Mouse (Mus musculus): ENCODE results near the gene Olfr1152. TPM values are rescaled to one million over a fixed set of nuclear protein-coding genes. Genes with fewer than 3 reads are reported as not detected.

The Olfr1152 gene
- total RNA-seq (2014; rRNA removed) = under 0.01 TPM in 1 of 2 replicates, not detected in the other
- not detected in 2 replicates for polyA plus RNA-seq (2015; fragmentation: Nextera tagmentation; extraction: Ambion mirVana)

GRCm38 (mm10) chr2:87866192-87866591, at the start of gene Olfr1152:
Gene Olfr1152, plus strand, starts transcription at chr2:87866492.
- Histone ChIP-seq H3K4me3 (ENCODE audit: low read depth, low read length) (no peak within 1 kb of the TSS), H3K27ac (ENCODE audit: low read depth, low read length) (no peak within 1 kb of the TSS), H3K9me3 (ENCODE audit: low read length) (no peaks in the 10 kb centered on the region), H3K9ac (replicated peaks; ENCODE audit: low read length, poor library complexity, severe bottlenecking) (no peak within 1 kb of the TSS), H3K4me1 (ENCODE audit: insufficient read depth, low read length) (no peaks in the 10 kb centered on the region), H3K4me2 (ENCODE audit: low read depth, low read length, poor library complexity, severe bottlenecking) (no peak within 1 kb of the TSS), H3K36me3 (ENCODE audit: insufficient read depth, low read length) (no peaks in the 10 kb centered on the region), H3K27me3 (ENCODE audit: insufficient read depth, low read length) (no peaks in the 10 kb centered on the region)
- no peak for TF ChIP-seq CTCF (IDR thresholded peaks at IDR 0.05)
- ATAC-seq (ENCODE audit: low FRiP score) = no peak
- DNase-seq (ENCODE audit: low spot score) = no peak

GRCm38 (mm10) chr2:87830233-87830632, 36.1 kb upstream of the Olfr1152 start, which contains the start of gene Olfr1148:
Gene Olfr1148, plus strand, starts transcription at chr2:87830533.
- Histone ChIP-seq H3K27me3 (ENCODE audit: insufficient read depth, low read length) (no peaks in the 10 kb centered on the region), H3K36me3 (ENCODE audit: insufficient read depth, low read length) (no peaks in the 10 kb centered on the region), H3K4me1 (ENCODE audit: insufficient read depth, low read length) (no peaks in the 10 kb centered on the region), H3K4me3 (ENCODE audit: low read depth, low read length) (no peak within 1 kb of the TSS), H3K9ac (replicated peaks; ENCODE audit: low read length, poor library complexity, severe bottlenecking) (no peak within 1 kb of the TSS), H3K27ac (ENCODE audit: low read depth, low read length) (no peak within 1 kb of the TSS), H3K4me2 (ENCODE audit: low read depth, low read length, poor library complexity, severe bottlenecking) (no peak within 1 kb of the TSS), H3K9me3 (ENCODE audit: low read length) (no peaks in the 10 kb centered on the region)
- DNase-seq (ENCODE audit: low spot score) = no peak
- WGBS = 95% methylated on average over 1 of the region's 1 CpGs
- no peak for TF ChIP-seq CTCF (IDR thresholded peaks at IDR 0.05)
- ATAC-seq (ENCODE audit: low FRiP score) = no peak

- 77% methylated on average over 1 of the region's 1 CpGs for WGBS
- ATAC-seq (ENCODE audit: low FRiP score) = no peak
- DNase-seq (ENCODE audit: low spot score) = no peak
- Histone ChIP-seq H3K27me3 (ENCODE audit: insufficient read depth, low read length) (no peaks in the 10 kb centered on the region), H3K27ac (ENCODE audit: low read depth, low read length) (no peak within 1 kb of the TSS), H3K9me3 (ENCODE audit: low read length) (no peaks in the 10 kb centered on the region), H3K36me3 (ENCODE audit: insufficient read depth, low read length) (no peaks in the 10 kb centered on the region), H3K4me3 (ENCODE audit: low read depth, low read length) (no peak within 1 kb of the TSS), H3K9ac (replicated peaks; ENCODE audit: low read length, poor library complexity, severe bottlenecking) (no peak within 1 kb of the TSS), H3K4me1 (ENCODE audit: insufficient read depth, low read length) (no peaks in the 10 kb centered on the region), H3K4me2 (ENCODE audit: low read depth, low read length, poor library complexity, severe bottlenecking) (no peak within 1 kb of the TSS)
- TF ChIP-seq CTCF (IDR thresholded peaks at IDR 0.05) = no peak
Observed at GRCm38 (mm10) chr2:87843693-87844092, 22.6 kb upstream of the Olfr1152 start, which contains the start of gene Olfr1150-ps1. Gene Olfr1150-ps1, plus strand, starts transcription at chr2:87843993.

GRCm38 (mm10) chr2:87855562-87855961, 10.7 kb upstream of the Olfr1152 start, which contains the start of gene Olfr1151:
Gene Olfr1151, plus strand, starts transcription at chr2:87855862.
- Histone ChIP-seq H3K9ac (replicated peaks; ENCODE audit: low read length, poor library complexity, severe bottlenecking) (no peak within 1 kb of the TSS), H3K4me1 (ENCODE audit: insufficient read depth, low read length) (no peaks in the 10 kb centered on the region), H3K4me2 (ENCODE audit: low read depth, low read length, poor library complexity, severe bottlenecking) (no peak within 1 kb of the TSS), H3K27me3 (ENCODE audit: insufficient read depth, low read length) (no peaks in the 10 kb centered on the region), H3K36me3 (ENCODE audit: insufficient read depth, low read length) (no peaks in the 10 kb centered on the region), H3K27ac (ENCODE audit: low read depth, low read length) (no peak within 1 kb of the TSS), H3K4me3 (ENCODE audit: low read depth, low read length) (no peak within 1 kb of the TSS), H3K9me3 (ENCODE audit: low read length) (no peaks in the 10 kb centered on the region)
- DNase-seq (ENCODE audit: low spot score) (no peak), ATAC-seq (ENCODE audit: low FRiP score) (no peak)
- no peak for TF ChIP-seq CTCF (IDR thresholded peaks at IDR 0.05)
- 91% methylated on average over 1 of the region's 1 CpGs for WGBS

GRCm38 (mm10) chr2:87894662-87895061, 28.4 kb downstream of the Olfr1152 start, which contains the start of gene Olfr1153:
Gene Olfr1153, plus strand, starts transcription at chr2:87894962.
- DNase-seq (ENCODE audit: low spot score) (no peak), ATAC-seq (ENCODE audit: low FRiP score) (no peak)
- H3K4me1 ChIP-seq (ENCODE audit: insufficient read depth, low read length) = no peaks in the 10 kb centered on the region
- H3K27me3 ChIP-seq (ENCODE audit: insufficient read depth, low read length) = no peaks in the 10 kb centered on the region
- H3K9me3 ChIP-seq (ENCODE audit: low read length) = no peaks in the 10 kb centered on the region
- no peak for TF ChIP-seq CTCF (IDR thresholded peaks at IDR 0.05)
- H3K9ac ChIP-seq (replicated peaks; ENCODE audit: low read length, poor library complexity, severe bottlenecking) = no peak within 1 kb of the TSS
- no peak within 1 kb of the TSS for H3K27ac ChIP-seq (ENCODE audit: low read depth, low read length)
- H3K4me3 ChIP-seq (ENCODE audit: low read depth, low read length) = no peak within 1 kb of the TSS
- H3K36me3 ChIP-seq (ENCODE audit: insufficient read depth, low read length) = no peaks in the 10 kb centered on the region
- H3K4me2 ChIP-seq (ENCODE audit: low read depth, low read length, poor library complexity, severe bottlenecking) = no peak within 1 kb of the TSS
- 83% methylated on average over 1 of the region's 1 CpGs for WGBS

- ATAC-seq (ENCODE audit: low FRiP score) (no peak), DNase-seq (ENCODE audit: low spot score) (no peak)
- Histone ChIP-seq H3K4me1 (ENCODE audit: insufficient read depth, low read length) (no peaks in the 10 kb centered on the region), H3K27ac (ENCODE audit: low read depth, low read length) (no peak within 1 kb of the TSS), H3K36me3 (ENCODE audit: insufficient read depth, low read length) (no peaks in the 10 kb centered on the region), H3K9ac (replicated peaks; ENCODE audit: low read length, poor library complexity, severe bottlenecking) (no peak within 1 kb of the TSS), H3K4me2 (ENCODE audit: low read depth, low read length, poor library complexity, severe bottlenecking) (no peak within 1 kb of the TSS), H3K4me3 (ENCODE audit: low read depth, low read length) (no peak within 1 kb of the TSS), H3K27me3 (ENCODE audit: insufficient read depth, low read length) (no peaks in the 10 kb centered on the region), H3K9me3 (ENCODE audit: low read length) (no peaks in the 10 kb centered on the region)
- 93% methylated on average over 1 of the region's 1 CpGs for WGBS
- TF ChIP-seq CTCF (IDR thresholded peaks at IDR 0.05) = no peak
Observed at GRCm38 (mm10) chr2:87905066-87905465, 38.8 kb downstream of the Olfr1152 start, which contains the start of gene Olfr1154. Gene Olfr1154, minus strand, starts transcription at chr2:87905166.

Other genes starting within 250 kb of the Olfr1152 start
- gene Olfr1131, start 239.4 kb upstream of the Olfr1152 start, total RNA-seq (2014; rRNA removed) = 0.38 TPM in 1 of 2 replicates, not detected in the other
- not detected in 2 replicates for gene Olfr1131, start 239.4 kb upstream of the Olfr1152 start, polyA plus RNA-seq (2015; fragmentation: Nextera tagmentation; extraction: Ambion mirVana)
- not detected in 2 replicates for gene Olfr1132, start 229.0 kb upstream of the Olfr1152 start, total RNA-seq (2014; rRNA removed)
- gene Olfr1132, start 229.0 kb upstream of the Olfr1152 start, polyA plus RNA-seq (2015; fragmentation: Nextera tagmentation; extraction: Ambion mirVana) = not detected in 2 replicates
- not detected in 2 replicates for gene Olfr1133, start 219.1 kb upstream of the Olfr1152 start, total RNA-seq (2014; rRNA removed)
- not detected in 2 replicates for gene Olfr1133, start 219.1 kb upstream of the Olfr1152 start, polyA plus RNA-seq (2015; fragmentation: Nextera tagmentation; extraction: Ambion mirVana)
- gene Olfr1134, start 208.0 kb upstream of the Olfr1152 start, total RNA-seq (2014; rRNA removed) = not detected in 2 replicates
- not detected in 2 replicates for gene Olfr1134, start 208.0 kb upstream of the Olfr1152 start, polyA plus RNA-seq (2015; fragmentation: Nextera tagmentation; extraction: Ambion mirVana)
- gene Olfr1135, start 192.8 kb upstream of the Olfr1152 start, total RNA-seq (2014; rRNA removed) = not detected in 2 replicates
- gene Olfr1135, start 192.8 kb upstream of the Olfr1152 start, polyA plus RNA-seq (2015; fragmentation: Nextera tagmentation; extraction: Ambion mirVana) = not detected in 2 replicates
- gene Olfr1136, start 172.5 kb upstream of the Olfr1152 start, total RNA-seq (2014; rRNA removed) = not detected in 2 replicates
- gene Olfr1136, start 172.5 kb upstream of the Olfr1152 start, polyA plus RNA-seq (2015; fragmentation: Nextera tagmentation; extraction: Ambion mirVana) = not detected in 2 replicates
- not detected in 2 replicates for gene Olfr1137, start 153.3 kb upstream of the Olfr1152 start, total RNA-seq (2014; rRNA removed)
- not detected in 2 replicates for gene Olfr1137, start 153.3 kb upstream of the Olfr1152 start, polyA plus RNA-seq (2015; fragmentation: Nextera tagmentation; extraction: Ambion mirVana)
- not detected in 2 replicates for gene Olfr1138, start 126.5 kb upstream of the Olfr1152 start, total RNA-seq (2014; rRNA removed)
- not detected in 2 replicates for gene Olfr1138, start 126.5 kb upstream of the Olfr1152 start, polyA plus RNA-seq (2015; fragmentation: Nextera tagmentation; extraction: Ambion mirVana)
- not detected in 2 replicates for gene Olfr1140, start 122.7 kb upstream of the Olfr1152 start, total RNA-seq (2014; rRNA removed)
- 0.16 TPM in 1 of 2 replicates, not detected in the other for gene Olfr1140, start 122.7 kb upstream of the Olfr1152 start, polyA plus RNA-seq (2015; fragmentation: Nextera tagmentation; extraction: Ambion mirVana)
- not detected in 2 replicates for gene Olfr1141, start 112.5 kb upstream of the Olfr1152 start, total RNA-seq (2014; rRNA removed)
- not detected in 2 replicates for gene Olfr1141, start 112.5 kb upstream of the Olfr1152 start, polyA plus RNA-seq (2015; fragmentation: Nextera tagmentation; extraction: Ambion mirVana)
- gene Olfr152, start 87.0 kb upstream of the Olfr1152 start, total RNA-seq (2014; rRNA removed) = not detected in 2 replicates
- not detected in 2 replicates for gene Olfr152, start 87.0 kb upstream of the Olfr1152 start, polyA plus RNA-seq (2015; fragmentation: Nextera tagmentation; extraction: Ambion mirVana)
- not detected in 2 replicates for gene Olfr1143, start 65.9 kb upstream of the Olfr1152 start, total RNA-seq (2014; rRNA removed)
- gene Olfr1143, start 65.9 kb upstream of the Olfr1152 start, polyA plus RNA-seq (2015; fragmentation: Nextera tagmentation; extraction: Ambion mirVana) = not detected in 2 replicates
- not detected in 2 replicates for gene Olfr1145, start 56.7 kb upstream of the Olfr1152 start, total RNA-seq (2014; rRNA removed)
- gene Olfr1145, start 56.7 kb upstream of the Olfr1152 start, polyA plus RNA-seq (2015; fragmentation: Nextera tagmentation; extraction: Ambion mirVana) = not detected in 2 replicates
- gene Olfr1148, start 36.0 kb upstream of the Olfr1152 start, total RNA-seq (2014; rRNA removed) = not detected in 2 replicates
- gene Olfr1148, start 36.0 kb upstream of the Olfr1152 start, polyA plus RNA-seq (2015; fragmentation: Nextera tagmentation; extraction: Ambion mirVana) = not detected in 2 replicates
- not detected in 2 replicates for gene Olfr1150-ps1, start 22.5 kb upstream of the Olfr1152 start, total RNA-seq (2014; rRNA removed)
- not detected in 2 replicates for gene Olfr1150-ps1, start 22.5 kb upstream of the Olfr1152 start, polyA plus RNA-seq (2015; fragmentation: Nextera tagmentation; extraction: Ambion mirVana)
- not detected in 2 replicates for gene Olfr1151, start 10.6 kb upstream of the Olfr1152 start, total RNA-seq (2014; rRNA removed)
- gene Olfr1151, start 10.6 kb upstream of the Olfr1152 start, polyA plus RNA-seq (2015; fragmentation: Nextera tagmentation; extraction: Ambion mirVana) = not detected in 2 replicates
- not detected in 2 replicates for gene Olfr1153, start 28.5 kb downstream of the Olfr1152 start, total RNA-seq (2014; rRNA removed)
- not detected in 2 replicates for gene Olfr1153, start 28.5 kb downstream of the Olfr1152 start, polyA plus RNA-seq (2015; fragmentation: Nextera tagmentation; extraction: Ambion mirVana)
- gene Olfr1154, start 38.7 kb downstream of the Olfr1152 start, total RNA-seq (2014; rRNA removed) = not detected in 2 replicates
- gene Olfr1154, start 38.7 kb downstream of the Olfr1152 start, polyA plus RNA-seq (2015; fragmentation: Nextera tagmentation; extraction: Ambion mirVana) = not detected in 2 replicates
- not detected in 2 replicates for gene Olfr1155, start 78.6 kb downstream of the Olfr1152 start, total RNA-seq (2014; rRNA removed)
- gene Olfr1155, start 78.6 kb downstream of the Olfr1152 start, polyA plus RNA-seq (2015; fragmentation: Nextera tagmentation; extraction: Ambion mirVana) = not detected in 2 replicates
- not detected in 2 replicates for gene Olfr1156, start 86.6 kb downstream of the Olfr1152 start, total RNA-seq (2014; rRNA removed)
- not detected in 2 replicates for gene Olfr1156, start 86.6 kb downstream of the Olfr1152 start, polyA plus RNA-seq (2015; fragmentation: Nextera tagmentation; extraction: Ambion mirVana)
- gene Olfr1157, start 101.8 kb downstream of the Olfr1152 start, total RNA-seq (2014; rRNA removed) = not detected in 2 replicates
- gene Olfr1157, start 101.8 kb downstream of the Olfr1152 start, polyA plus RNA-seq (2015; fragmentation: Nextera tagmentation; extraction: Ambion mirVana) = not detected in 2 replicates
- gene Olfr74, start 108.2 kb downstream of the Olfr1152 start, total RNA-seq (2014; rRNA removed) = not detected in 2 replicates
- not detected in 2 replicates for gene Olfr74, start 108.2 kb downstream of the Olfr1152 start, polyA plus RNA-seq (2015; fragmentation: Nextera tagmentation; extraction: Ambion mirVana)
- not detected in 2 replicates for gene Olfr1158, start 123.6 kb downstream of the Olfr1152 start, total RNA-seq (2014; rRNA removed)
- not detected in 2 replicates for gene Olfr1158, start 123.6 kb downstream of the Olfr1152 start, polyA plus RNA-seq (2015; fragmentation: Nextera tagmentation; extraction: Ambion mirVana)
- not detected in 2 replicates for gene Olfr1160, start 141.8 kb downstream of the Olfr1152 start, total RNA-seq (2014; rRNA removed)
- gene Olfr1160, start 141.8 kb downstream of the Olfr1152 start, polyA plus RNA-seq (2015; fragmentation: Nextera tagmentation; extraction: Ambion mirVana) = not detected in 2 replicates
- gene Olfr1161, start 156.3 kb downstream of the Olfr1152 start, total RNA-seq (2014; rRNA removed) = not detected in 2 replicates
- not detected in 2 replicates for gene Olfr1161, start 156.3 kb downstream of the Olfr1152 start, polyA plus RNA-seq (2015; fragmentation: Nextera tagmentation; extraction: Ambion mirVana)
- not detected in 2 replicates for gene Olfr73, start 171.2 kb downstream of the Olfr1152 start, total RNA-seq (2014; rRNA removed)
- gene Olfr73, start 171.2 kb downstream of the Olfr1152 start, polyA plus RNA-seq (2015; fragmentation: Nextera tagmentation; extraction: Ambion mirVana) = not detected in 2 replicates
- not detected in 2 replicates for gene Olfr1162, start 184.6 kb downstream of the Olfr1152 start, total RNA-seq (2014; rRNA removed)
- not detected in 2 replicates for gene Olfr1162, start 184.6 kb downstream of the Olfr1152 start, polyA plus RNA-seq (2015; fragmentation: Nextera tagmentation; extraction: Ambion mirVana)
- gene Olfr1163, start 205.3 kb downstream of the Olfr1152 start, total RNA-seq (2014; rRNA removed) = not detected in 2 replicates
- not detected in 2 replicates for gene Olfr1163, start 205.3 kb downstream of the Olfr1152 start, polyA plus RNA-seq (2015; fragmentation: Nextera tagmentation; extraction: Ambion mirVana)
- not detected in 2 replicates for gene Olfr1164, start 227.5 kb downstream of the Olfr1152 start, total RNA-seq (2014; rRNA removed)
- not detected in 2 replicates for gene Olfr1164, start 227.5 kb downstream of the Olfr1152 start, polyA plus RNA-seq (2015; fragmentation: Nextera tagmentation; extraction: Ambion mirVana)

Data from midbrain, postnatal 0 days (tissue).